Mouse (Mus musculus): ENCODE results near the gene 1600014C23Rik. TPM values are rescaled to one million over a fixed set of nuclear protein-coding genes. Genes with fewer than 3 reads are reported as not detected.

The 1600014C23Rik gene
- total and polyA plus RNA-seq, 3 experiments, result 2.2 to 3.6 TPM; not detected in 1

GRCm38 (mm10) chr17:45763188-45763587 is 29.5 kb upstream of the 1600014C23Rik start:
- DNase-seq (ENCODE audit: low spot score), result no peak
- no peaks in the 10 kb centered on the region for H3K9me3 ChIP-seq (replicated peaks)
- no peak for ATAC-seq (ENCODE audit: extremely low read depth, insufficient number of reproducible peaks, low FRiP score, poor library complexity, severe bottlenecking)
- peaks cover 33% of the 10 kb centered on the region for H3K4me1 ChIP-seq (ENCODE audit: insufficient read depth, low read depth, low read length)
- TF ChIP-seq TAL1 (conservative IDR thresholded peaks at IDR 0.05; ENCODE audit: low read depth, low read length), result no peak
- no peak for TF ChIP-seq GATA2 (IDR thresholded peaks at IDR 0.05; ENCODE audit: borderline replicate concordance, low read depth, low read length)
- TF ChIP-seq CTCF (IDR thresholded peaks at IDR 0.05; ENCODE audit: low read depth, low read length), result no peak
- no peak for TF ChIP-seq POLR2AphosphoS5 (IDR thresholded peaks at IDR 0.05; ENCODE audit: insufficient replicate concordance, low read depth, low read length)
- TF ChIP-seq GATA1 (IDR thresholded peaks at IDR 0.05; ENCODE audit: borderline replicate concordance, low read length), result no peak
- H3K4me3 ChIP-seq (ENCODE audit: low read depth, low read length), result no peak overlapping the region
- peaks cover 46% of the 10 kb centered on the region for H3K27me3 ChIP-seq (ENCODE audit: insufficient read depth, low read length)
- H3K36me3 ChIP-seq (replicated peaks), result no peaks in the 10 kb centered on the region

DNA sequence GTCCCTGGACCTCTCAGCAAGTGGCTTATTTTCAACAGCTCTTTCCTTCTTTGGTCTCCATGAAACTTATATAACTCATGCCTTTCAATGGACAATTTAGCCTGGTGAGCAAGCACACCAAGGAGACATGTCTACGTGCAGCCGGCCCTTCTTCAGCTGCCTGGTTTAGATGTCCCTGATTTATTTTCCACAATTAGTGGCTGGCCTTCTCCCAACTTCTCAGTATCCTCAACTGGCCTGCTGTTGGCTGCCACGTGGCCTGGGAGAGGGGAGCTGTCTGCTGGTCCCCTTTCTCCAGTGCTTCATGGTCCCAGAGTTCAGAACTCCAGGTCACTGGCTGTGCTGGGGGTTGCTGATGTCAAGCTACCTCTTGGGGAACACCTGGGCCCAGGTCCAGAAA is 28.3 kb upstream of the 1600014C23Rik start:
- H3K9me3 ChIP-seq (replicated peaks), result no peaks in the 10 kb centered on the region
- TF ChIP-seq GATA2 (IDR thresholded peaks at IDR 0.05; ENCODE audit: borderline replicate concordance, low read depth, low read length) (no peak), GATA1 (IDR thresholded peaks at IDR 0.05; ENCODE audit: borderline replicate concordance, low read length) (no peak), POLR2AphosphoS5 (IDR thresholded peaks at IDR 0.05; ENCODE audit: insufficient replicate concordance, low read depth, low read length) (no peak), TAL1 (conservative IDR thresholded peaks at IDR 0.05; ENCODE audit: low read depth, low read length) (no peak), CTCF (IDR thresholded peaks at IDR 0.05; ENCODE audit: low read depth, low read length) (no peak)
- H3K36me3 ChIP-seq (replicated peaks), result no peaks in the 10 kb centered on the region
- peaks cover 29% of the 10 kb centered on the region for H3K4me1 ChIP-seq (ENCODE audit: insufficient read depth, low read depth, low read length)
- peaks cover 50% of the 10 kb centered on the region for H3K27me3 ChIP-seq (ENCODE audit: insufficient read depth, low read length)
- DNase-seq (ENCODE audit: low spot score) (no peak), ATAC-seq (ENCODE audit: extremely low read depth, insufficient number of reproducible peaks, low FRiP score, poor library complexity, severe bottlenecking) (no peak)
- H3K4me3 ChIP-seq (ENCODE audit: low read depth, low read length), result no peak overlapping the region

DNA sequence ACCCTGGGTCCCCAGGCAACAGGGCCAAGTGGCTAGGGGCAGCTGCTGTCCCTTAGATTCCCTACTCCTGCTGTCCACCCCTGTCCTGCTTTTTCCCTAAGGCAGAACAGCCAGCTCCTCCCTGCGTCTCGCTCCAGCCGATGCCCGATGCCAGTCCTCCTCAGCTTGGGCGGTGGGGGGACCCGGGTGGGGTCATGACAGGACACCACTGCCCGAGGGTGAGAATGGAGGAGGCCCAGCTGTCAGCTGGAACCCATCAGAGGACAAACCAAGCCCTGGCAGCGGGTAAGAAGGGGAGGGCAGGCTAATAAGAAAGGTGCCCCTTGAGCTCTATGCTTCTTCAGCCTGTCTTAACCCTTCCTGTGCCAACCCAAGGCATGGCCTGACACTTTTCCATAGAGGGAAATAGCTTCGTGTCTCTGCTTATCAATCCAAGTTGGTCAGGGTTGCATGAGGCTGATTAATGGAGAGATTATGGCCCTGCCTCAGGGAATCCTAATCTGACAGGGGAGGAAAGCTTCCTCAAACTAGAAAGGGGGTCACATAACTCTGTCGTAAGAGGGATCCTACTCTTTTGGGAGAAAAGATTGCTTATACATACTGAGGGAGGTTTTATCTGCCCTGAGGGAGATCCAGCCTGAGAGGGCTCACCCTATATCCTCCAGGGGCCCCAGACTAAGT is 27.5 kb upstream of the 1600014C23Rik start:
- ATAC-seq (ENCODE audit: extremely low read depth, insufficient number of reproducible peaks, low FRiP score, poor library complexity, severe bottlenecking), result no peak
- Histone ChIP-seq H3K4me3 (ENCODE audit: low read depth, low read length) (no peak overlapping the region), H3K27me3 (ENCODE audit: insufficient read depth, low read length) (peaks cover 58% of the 10 kb centered on the region), H3K4me1 (ENCODE audit: insufficient read depth, low read depth, low read length) (peaks cover 23% of the 10 kb centered on the region), H3K9me3 (replicated peaks) (no peaks in the 10 kb centered on the region), H3K36me3 (replicated peaks) (no peaks in the 10 kb centered on the region)
- no peak for TF ChIP-seq POLR2AphosphoS5 (IDR thresholded peaks at IDR 0.05; ENCODE audit: insufficient replicate concordance, low read depth, low read length)
- no peak for TF ChIP-seq GATA2 (IDR thresholded peaks at IDR 0.05; ENCODE audit: borderline replicate concordance, low read depth, low read length)
- no peak for TF ChIP-seq TAL1 (conservative IDR thresholded peaks at IDR 0.05; ENCODE audit: low read depth, low read length)
- no peak for TF ChIP-seq GATA1 (IDR thresholded peaks at IDR 0.05; ENCODE audit: borderline replicate concordance, low read length)
- no peak for TF ChIP-seq CTCF (IDR thresholded peaks at IDR 0.05; ENCODE audit: low read depth, low read length)
- no peak for DNase-seq (ENCODE audit: low spot score)

DNA sequence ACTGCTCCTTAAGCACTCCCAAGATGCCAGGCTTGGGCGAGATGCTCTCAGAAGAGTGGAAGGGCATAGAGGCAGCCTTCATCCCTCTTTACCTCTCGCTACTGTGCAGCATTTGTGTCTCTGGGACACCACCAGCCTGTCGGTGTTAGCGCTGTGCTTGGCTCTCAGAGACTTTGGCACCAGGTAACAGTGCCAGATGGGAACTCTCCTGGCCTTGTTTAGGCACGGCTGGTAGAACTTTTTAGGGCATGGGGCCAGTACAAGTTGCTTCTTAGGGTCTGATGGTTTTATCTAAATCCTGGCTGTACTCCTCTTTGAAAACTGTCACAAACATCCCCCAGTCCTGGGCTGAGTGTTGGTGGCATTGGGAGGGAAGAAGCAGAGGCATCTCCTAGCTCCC is 26.1 kb upstream of the 1600014C23Rik start:
- Histone ChIP-seq H3K36me3 (replicated peaks) (no peaks in the 10 kb centered on the region), H3K4me3 (ENCODE audit: low read depth, low read length) (no peak overlapping the region), H3K9me3 (replicated peaks) (no peaks in the 10 kb centered on the region), H3K27me3 (ENCODE audit: insufficient read depth, low read length) (peaks cover 64% of the 10 kb centered on the region), H3K4me1 (ENCODE audit: insufficient read depth, low read depth, low read length) (peaks cover 16% of the 10 kb centered on the region)
- ATAC-seq (ENCODE audit: extremely low read depth, insufficient number of reproducible peaks, low FRiP score, poor library complexity, severe bottlenecking) (no peak), DNase-seq (ENCODE audit: low spot score) (no peak)
- no peak for TF ChIP-seq POLR2AphosphoS5 (IDR thresholded peaks at IDR 0.05; ENCODE audit: insufficient replicate concordance, low read depth, low read length)
- no peak for TF ChIP-seq CTCF (IDR thresholded peaks at IDR 0.05; ENCODE audit: low read depth, low read length)
- TF ChIP-seq TAL1 (conservative IDR thresholded peaks at IDR 0.05; ENCODE audit: low read depth, low read length), result no peak
- TF ChIP-seq GATA1 (IDR thresholded peaks at IDR 0.05; ENCODE audit: borderline replicate concordance, low read length), result no peak

DNA sequence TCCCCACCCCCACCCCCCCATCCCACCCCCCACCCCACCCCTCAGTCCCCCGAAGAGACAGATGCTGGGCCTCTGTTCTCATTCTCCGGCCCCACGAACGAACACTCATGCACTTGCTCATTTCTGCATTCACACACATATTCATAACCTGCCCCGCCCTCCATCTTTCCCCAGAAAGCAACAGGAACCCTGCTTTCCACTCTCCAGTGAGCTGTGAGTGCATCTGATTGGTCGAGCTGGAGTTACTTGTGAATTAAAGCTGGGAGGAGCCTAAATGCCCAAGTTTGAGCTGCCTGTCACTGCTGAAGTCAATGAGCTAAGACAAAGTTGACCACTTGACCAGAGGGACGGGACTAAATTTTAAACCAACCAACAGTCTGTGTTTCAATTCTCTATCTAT is 25.2 kb upstream of the 1600014C23Rik start:
- H3K4me1 ChIP-seq (ENCODE audit: insufficient read depth, low read depth, low read length), result peaks cover 18% of the 10 kb centered on the region
- no peaks in the 10 kb centered on the region for H3K36me3 ChIP-seq (replicated peaks)
- no peak for ATAC-seq (ENCODE audit: extremely low read depth, insufficient number of reproducible peaks, low FRiP score, poor library complexity, severe bottlenecking)
- no peaks in the 10 kb centered on the region for H3K9me3 ChIP-seq (replicated peaks)
- no peak for TF ChIP-seq CTCF (IDR thresholded peaks at IDR 0.05; ENCODE audit: low read depth, low read length)
- no peak for TF ChIP-seq GATA2 (IDR thresholded peaks at IDR 0.05; ENCODE audit: borderline replicate concordance, low read depth, low read length)
- no peak for TF ChIP-seq TAL1 (conservative IDR thresholded peaks at IDR 0.05; ENCODE audit: low read depth, low read length)
- no peak for TF ChIP-seq POLR2AphosphoS5 (IDR thresholded peaks at IDR 0.05; ENCODE audit: insufficient replicate concordance, low read depth, low read length)
- no peak for TF ChIP-seq GATA1 (IDR thresholded peaks at IDR 0.05; ENCODE audit: borderline replicate concordance, low read length)
- no peak overlapping the region for H3K4me3 ChIP-seq (ENCODE audit: low read depth, low read length)
- DNase-seq (ENCODE audit: low spot score), result no peak
- peaks cover 69% of the 10 kb centered on the region for H3K27me3 ChIP-seq (ENCODE audit: insufficient read depth, low read length)

GRCm38 (mm10) chr17:45757932-45758331 is 24.3 kb upstream of the 1600014C23Rik start:
- no peaks in the 10 kb centered on the region for H3K36me3 ChIP-seq (replicated peaks)
- TF ChIP-seq POLR2AphosphoS5 (IDR thresholded peaks at IDR 0.05; ENCODE audit: insufficient replicate concordance, low read depth, low read length) (no peak), CTCF (IDR thresholded peaks at IDR 0.05; ENCODE audit: low read depth, low read length) (no peak), GATA2 (IDR thresholded peaks at IDR 0.05; ENCODE audit: borderline replicate concordance, low read depth, low read length) (no peak)
- H3K4me1 ChIP-seq (ENCODE audit: insufficient read depth, low read depth, low read length), result peaks cover 18% of the 10 kb centered on the region
- no peaks in the 10 kb centered on the region for H3K9me3 ChIP-seq (replicated peaks)
- DNase-seq (ENCODE audit: low spot score) (no peak), ATAC-seq (ENCODE audit: extremely low read depth, insufficient number of reproducible peaks, low FRiP score, poor library complexity, severe bottlenecking) (no peak)
- H3K4me3 ChIP-seq (ENCODE audit: low read depth, low read length), result no peak overlapping the region
- H3K27me3 ChIP-seq (ENCODE audit: insufficient read depth, low read length), result peaks cover 67% of the 10 kb centered on the region

Data from G1E (cell line).